Mouse (Mus musculus) testis, adult 2 months (tissue): ENCODE data around the gene Gm136.

ENCODE experiments used
- CTCF ChIP-seq: fragments of 200-500 bp; IDR thresholded peaks from 2 replicates; pipeline ENCODE4 v1.5.1; 2012; ENCODE audit warnings: low read depth, mild to moderate bottlenecking, inconsistent platforms, low read length, moderate library complexity; ENCODE audit not compliant: control insufficient read depth, insufficient read depth, insufficient replicate concordance
- POLR2A ChIP-seq: fragments of 200-500 bp; IDR thresholded peaks from 2 replicates; pipeline ENCODE4 v1.6.1; 2012; ENCODE audit warnings: low read depth, mild to moderate bottlenecking, inconsistent platforms, low read length, moderate library complexity; ENCODE audit not compliant: control insufficient read depth

- TF ChIP-seq CTCF: peak; percentile 92
- peak; percentile 79 for TF ChIP-seq POLR2A
These were observed 21.8 kb upstream of the Gm136 start, which contains the start of gene Smim8 for GRCm38 (mm10) chr4:34777677-34778527.
